Mouse (Mus musculus) CH12.LX (cell line): ENCODE results near the gene Cgref1. TPM values are rescaled to one million over a fixed set of nuclear protein-coding genes. Genes with fewer than 3 reads are reported as not detected.

Experiments
- DNase-seq: peaks from one replicate; pipeline ENCODE4 v3.0.0-alpha.2; 2013; ENCODE audit errors: extremely low read depth
- H3K27ac ChIP-seq: 2 replicates; pipeline ENCODE4 v1.5.1; 2012; ENCODE audit warnings: low read depth, mild to moderate bottlenecking, control low read depth, moderate library complexity; ENCODE audit not compliant: insufficient read depth
- H3K27me3 ChIP-seq: replicated peaks from 2 replicates; pipeline ENCODE3; 2012; ENCODE audit warnings: inconsistent platforms
- H3K36me3 ChIP-seq, 2 experiments: replicated peaks in 1 of 2; 2 replicates each; pipeline versions ENCODE3 to v1.6.1; 2012; ENCODE audit warnings: inconsistent platforms in 1 of 2, low read length in 1 of 2, mild to moderate bottlenecking in 1 of 2, mixed read lengths in 1 of 2, moderate library complexity in 1 of 2; ENCODE audit not compliant: control insufficient read depth in 1 of 2, insufficient read depth in 1 of 2
- H3K4me1 ChIP-seq, 2 experiments: 2 replicates each; pipeline ENCODE4 v1.6.1; 2012; ENCODE audit warnings: inconsistent platforms in 1 of 2, moderate library complexity in 1 of 2; ENCODE audit not compliant: insufficient read depth in 2 of 2, control insufficient read depth in 1 of 2
- H3K4me2 ChIP-seq: 2 replicates; pipeline ENCODE4 v1.6.1; 2012; ENCODE audit warnings: low read depth, mild to moderate bottlenecking, control low read depth; ENCODE audit not compliant: poor library complexity, insufficient read depth, severe bottlenecking
- H3K4me3 ChIP-seq, 3 experiments: fragments of 150-350 bp in 1 of 3; sonication (generic) in 1 of 3; replicated peaks in 1 of 3; 2 replicates each; pipeline versions ENCODE3 to v1.5.1; 2011 to 2012; ENCODE audit warnings: low read depth in 2 of 3, low read length in 2 of 3, mild to moderate bottlenecking in 2 of 3, moderate library complexity in 2 of 3, control low read depth in 1 of 3, improper control_type of control experiment in 1 of 3, inconsistent platforms in 1 of 3, mixed read lengths in 1 of 3; ENCODE audit not compliant: poor library complexity in 1 of 3
- H3K79me2 ChIP-seq: replicated peaks from 2 replicates; pipeline ENCODE4 v1.6.1; 2012; ENCODE audit warnings: mild to moderate bottlenecking, moderate library complexity; ENCODE audit not compliant: control insufficient read depth, poor library complexity, insufficient read depth, severe bottlenecking; ENCODE audit errors: extremely low read depth
- H3K9ac ChIP-seq: 2 replicates; pipeline ENCODE4 v1.6.1; 2012; ENCODE audit warnings: low read depth, mild to moderate bottlenecking, control low read depth, moderate library complexity; ENCODE audit not compliant: insufficient read depth
- H3K9me3 ChIP-seq: replicated peaks from 2 replicates; pipeline ENCODE3; 2012; ENCODE audit warnings: low read length, inconsistent platforms, mixed read lengths
- CHD1 ChIP-seq: IDR thresholded peaks from 2 replicates; pipeline ENCODE4 v1.6.1; 2012; ENCODE audit warnings: low read depth, low read length, improper control_type of control experiment, inconsistent platforms
- CTCF ChIP-seq, 2 experiments: IDR thresholded peaks in 1 of 2; conservative IDR thresholded peaks in 1 of 2; 2 replicates each; pipeline ENCODE4 v1.5.1; 2011 to 2012; ENCODE audit warnings: low read depth in 2 of 2, low read length in 2 of 2, improper control_type of control experiment in 1 of 2, inconsistent platforms in 1 of 2, mild to moderate bottlenecking in 1 of 2, moderate library complexity in 1 of 2
- E2F4 ChIP-seq: IDR thresholded peaks from 2 replicates; pipeline ENCODE4 v1.6.1; 2011; ENCODE audit warnings: low read depth, low read length, improper control_type of control experiment; ENCODE audit not compliant: insufficient replicate concordance
- ELF1 ChIP-seq: IDR thresholded peaks from 2 replicates; pipeline ENCODE4 v1.6.1; 2014; ENCODE audit warnings: low read depth, mild to moderate bottlenecking, inconsistent platforms, low read length, improper control_type of control experiment
- EP300 ChIP-seq: IDR thresholded peaks from 2 replicates; pipeline ENCODE4 v1.6.1; 2011; ENCODE audit warnings: low read length, improper control_type of control experiment
- ETS1 ChIP-seq: conservative IDR thresholded peaks from 2 replicates; pipeline ENCODE4 v1.6.1; 2012; ENCODE audit warnings: low read depth, mild to moderate bottlenecking, inconsistent platforms, low read length, improper control_type of control experiment, moderate library complexity
- GABPA ChIP-seq: IDR thresholded peaks from 2 replicates; pipeline ENCODE4 v1.6.1; 2012; ENCODE audit warnings: low read depth, low read length, improper control_type of control experiment, inconsistent platforms; ENCODE audit not compliant: insufficient replicate concordance
- HCFC1 ChIP-seq: IDR thresholded peaks from 2 replicates; pipeline ENCODE4 v1.6.1; 2012; ENCODE audit warnings: low read depth, mild to moderate bottlenecking, inconsistent platforms, low read length, improper control_type of control experiment
- JUN ChIP-seq: IDR thresholded peaks from 2 replicates; pipeline ENCODE4 v1.6.1; 2011; ENCODE audit warnings: low read depth, mild to moderate bottlenecking, low read length, improper control_type of control experiment, moderate library complexity; ENCODE audit not compliant: insufficient read depth
- JUND ChIP-seq: conservative IDR thresholded peaks from 2 replicates; pipeline ENCODE4 v1.6.1; 2011; ENCODE audit warnings: low read depth, low read length, improper control_type of control experiment
- MYC ChIP-seq: IDR thresholded peaks from 2 replicates; pipeline ENCODE4 v1.6.1; 2011; ENCODE audit warnings: low read depth, mild to moderate bottlenecking, improper control_type of control experiment, low read length
- PAX5 ChIP-seq: IDR thresholded peaks from 2 replicates; pipeline ENCODE4 v1.6.1; 2012; ENCODE audit warnings: low read length, inconsistent platforms, mixed read lengths
- POLR2A ChIP-seq: IDR thresholded peaks from 2 replicates; pipeline ENCODE4 v1.6.1; 2011; ENCODE audit warnings: low read depth, mild to moderate bottlenecking, improper control_type of control experiment, low read length
- POLR2AphosphoS2 ChIP-seq: IDR thresholded peaks from 2 replicates; pipeline ENCODE4 v1.6.1; 2011; ENCODE audit warnings: low read depth, low read length, improper control_type of control experiment
- RAD21 ChIP-seq: IDR thresholded peaks from 2 replicates; pipeline ENCODE4 v1.6.1; 2011; ENCODE audit warnings: low read depth, mild to moderate bottlenecking, low read length, improper control_type of control experiment, moderate library complexity
- TBP ChIP-seq: conservative IDR thresholded peaks from 2 replicates; pipeline ENCODE4 v1.6.1; 2011; ENCODE audit warnings: low read depth, low read length, improper control_type of control experiment
- TCF12 ChIP-seq: IDR thresholded peaks from 2 replicates; pipeline ENCODE4 v1.6.1; 2014; ENCODE audit warnings: low read depth, mild to moderate bottlenecking, inconsistent platforms, low read length, improper control_type of control experiment
- USF1 ChIP-seq: IDR thresholded peaks from 2 replicates; pipeline ENCODE4 v1.6.1; 2014; ENCODE audit warnings: low read depth, mild to moderate bottlenecking, inconsistent platforms, low read length, improper control_type of control experiment
- USF2 ChIP-seq: conservative IDR thresholded peaks from 2 replicates; pipeline ENCODE4 v1.6.1; 2011; ENCODE audit warnings: low read depth, low read length, improper control_type of control experiment
- ZKSCAN1 ChIP-seq: IDR thresholded peaks from 2 replicates; pipeline ENCODE4 v1.6.1; 2012; ENCODE audit warnings: low read depth, inconsistent platforms, low read length, improper control_type of control experiment, borderline replicate concordance
- ZMIZ1 ChIP-seq: IDR thresholded peaks from 2 replicates; pipeline ENCODE4 v1.6.1; 2012; ENCODE audit warnings: low read depth, mild to moderate bottlenecking, inconsistent platforms, low read length, improper control_type of control experiment
- ZNF384 ChIP-seq: IDR thresholded peaks from 2 replicates; pipeline ENCODE4 v1.6.1; 2012; ENCODE audit warnings: low read depth, low read length, improper control_type of control experiment, inconsistent platforms
- dilution Hi-C: fragments of 300-500 bp; cut with MboI; formaldehyde crosslinking; loops from 2 replicates; pipeline ENCODE4 v1.14.3; 2020; ENCODE audit warnings: low sequenced_read_pairs; ENCODE audit not compliant: extremely low pct_unique_long_range_greater_than_20kb, extremely low pct_ligation_motif_present
- in situ Hi-C: fragments of 300-500 bp; cut with MboI; formaldehyde crosslinking; loops from 3 replicates; pipeline ENCODE4 v1.14.3; 2019; ENCODE audit warnings: low sequenced_read_pairs, low pct_ligation_motif_present, low pct_unique_long_range_greater_than_20kb, mixed read lengths
- polyA plus RNA-seq: library from polyadenylated mRNA; unstranded; fragments of >175 nt; gene quantifications from 2 replicates; pipeline ENCODE4 v1.2.1, GENCODE M21; 2012; ENCODE audit warnings: low read depth; ENCODE audit not compliant: insufficient read length
- total RNA-seq, 2 experiments: library from RNA; depleted of rRNA; stranded (reverse); fragments of 300-350 nt in 1 of 2; fragments of >200 nt in 1 of 2; gene quantifications; 2 replicates each; pipeline ENCODE4 v1.2.3; 2012 to 2014

Cgref1 gene
- total and polyA plus RNA-seq, 3 experiments = not detected

GRCm38 (mm10) chr5:30959198-30959854, 13.9 kb upstream of the Cgref1 start:
- no peak for DNase-seq
- dilution Hi-C loops = no loop called here
- Histone ChIP-seq H3K9me3 (peaks cover 10% of the 10 kb centered on the region), H3K79me2 (peaks cover 18% of the 10 kb centered on the region), H3K4me1 (peaks cover 14 to 35% of the 10 kb centered on the region in 2 experiments), H3K4me2 (peak overlapping the region; percentile 42), H3K27me3 (no peaks in the 10 kb centered on the region), H3K27ac (peak overlapping the region; percentile 34; the same call in 1 of the 2 replicates), H3K9ac (peak overlapping the region; percentile 96), H3K4me3 (peak overlapping the region; percentile 97 to 98 (median 98)), H3K36me3 (peaks cover 33 to 38% of the 10 kb centered on the region in 2 experiments)
- in situ Hi-C loops = no loop called here
- no peak for TF ChIP-seq MYC
- TF ChIP-seq USF1 = no peak
- TF ChIP-seq TCF12 = no peak
- TF ChIP-seq CTCF (conservative IDR thresholded peaks at IDR 0.05 in 1 of 2, IDR thresholded peaks at IDR 0.05 in 1 of 2; ENCODE audit: low read depth in 2 of 2, low read length in 2 of 2) = no peak
- TF ChIP-seq EP300 = no peak
- TF ChIP-seq HCFC1 = no peak
- TF ChIP-seq ZKSCAN1 = no peak
- TF ChIP-seq TBP = no peak
- TF ChIP-seq JUN = no peak
- TF ChIP-seq ELF1 = no peak
- TF ChIP-seq ZMIZ1 = no peak
- TF ChIP-seq PAX5 = no peak
- TF ChIP-seq POLR2AphosphoS2 = no peak
- TF ChIP-seq JUND = no peak
- no peak for TF ChIP-seq ETS1
- TF ChIP-seq CHD1 = no peak
- TF ChIP-seq RAD21 = no peak

GRCm38 (mm10) chr5:30957891-30958290, 12.5 kb upstream of the Cgref1 start:
- H3K4me3 ChIP-seq = peak overlapping the region in 1 of 3 experiments; percentile 14

More at GRCm38 (mm10) chr5:30957891-30958290, 12.5 kb upstream of the Cgref1 start:
- Histone ChIP-seq H3K27me3 (no peaks in the 10 kb centered on the region), H3K79me2 (peaks cover 18% of the 10 kb centered on the region), H3K9ac (no peak overlapping the region), H3K9me3 (peaks cover 5% of the 10 kb centered on the region), H3K4me2 (no peak overlapping the region), H3K36me3 (peaks cover 48 to 52% of the 10 kb centered on the region in 2 experiments), H3K27ac (no peak overlapping the region), H3K4me1 (peaks cover 14 to 35% of the 10 kb centered on the region in 2 experiments)
- in situ Hi-C loops = no loop called here
- TF ChIP-seq EP300 (no peak), ZMIZ1 (no peak; the same call in 1 of the 2 replicates), ELF1 (no peak), E2F4 (no peak), PAX5 (no peak), TBP (no peak), JUN (no peak), POLR2AphosphoS2 (no peak), POLR2A (no peak), USF2 (no peak), GABPA (no peak), RAD21 (no peak), HCFC1 (no peak), ZNF384 (no peak)
- DNase-seq = no peak
- dilution Hi-C loops = no loop called here
